Mouse (Mus musculus) monocyte, adult 5-6 weeks (primary cell): ENCODE measurements around the gene Frs2. TPM values are rescaled to one million over a fixed set of nuclear protein-coding genes. Genes with fewer than 3 reads are reported as not detected.
A peak's percentile ranks its signal among the peaks of the same experiment; 100 is the strongest.

Experiments used
- ATAC-seq: fragments of 153-309, 156-312 bp; replicated peaks from 2 replicates; pipeline ENCODE4 v1.8.0; 2017; ENCODE audit warnings: mild to moderate bottlenecking; ENCODE audit not compliant: low TSS enrichment, insufficient number of reproducible peaks, severe bottlenecking, poor library complexity, low FRiP score
- total RNA-seq: library from RNA; stranded (forward); fragments of 200-1000, 200-491, 200-594 nt; gene quantifications from 3 replicates; pipeline ENCODE4 v1.2.3, GENCODE M21; 2017

Frs2 gene
- 9.1 to 21.4 TPM (median 12.1 TPM) in 3 replicates for total RNA-seq

- peak; percentile 95 for ATAC-seq
These were observed at the start of gene Frs2 for GRCm38 (mm10) chr10:117148361-117149003. Frs2 (minus strand) TSS chr10:117148534.

- ATAC-seq: no peak
These were observed 48.4 kb upstream of the Frs2 start for GRCm38 (mm10) chr10:117196696-117197095.

DNA sequence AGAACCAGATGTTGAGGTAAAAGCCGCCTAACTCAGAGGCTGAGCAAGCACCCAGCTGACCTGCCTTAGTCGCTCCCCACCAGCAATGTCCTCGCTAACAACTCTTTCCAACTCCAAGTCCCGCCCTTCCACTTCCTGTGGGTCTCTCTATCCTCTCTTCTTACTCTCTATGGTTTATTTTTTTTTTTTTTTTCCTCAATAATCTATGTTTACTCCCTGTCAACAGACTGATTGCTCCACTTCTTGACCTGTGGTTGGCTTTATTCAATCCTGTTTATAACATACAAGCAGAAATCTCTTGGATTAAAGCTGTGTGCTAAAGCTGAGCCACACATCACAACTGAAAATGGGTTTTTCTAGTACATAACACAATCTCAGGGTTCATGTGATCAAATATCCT lies 47.4 kb upstream of the Frs2 start:
- ATAC-seq: no peak

- ATAC-seq: no peak
These were observed 46.7 kb upstream of the Frs2 start for GRCm38 (mm10) chr10:117195005-117195404.

- no peak for ATAC-seq
These were observed 45.0 kb upstream of the Frs2 start for GRCm38 (mm10) chr10:117193364-117193763.

DNA sequence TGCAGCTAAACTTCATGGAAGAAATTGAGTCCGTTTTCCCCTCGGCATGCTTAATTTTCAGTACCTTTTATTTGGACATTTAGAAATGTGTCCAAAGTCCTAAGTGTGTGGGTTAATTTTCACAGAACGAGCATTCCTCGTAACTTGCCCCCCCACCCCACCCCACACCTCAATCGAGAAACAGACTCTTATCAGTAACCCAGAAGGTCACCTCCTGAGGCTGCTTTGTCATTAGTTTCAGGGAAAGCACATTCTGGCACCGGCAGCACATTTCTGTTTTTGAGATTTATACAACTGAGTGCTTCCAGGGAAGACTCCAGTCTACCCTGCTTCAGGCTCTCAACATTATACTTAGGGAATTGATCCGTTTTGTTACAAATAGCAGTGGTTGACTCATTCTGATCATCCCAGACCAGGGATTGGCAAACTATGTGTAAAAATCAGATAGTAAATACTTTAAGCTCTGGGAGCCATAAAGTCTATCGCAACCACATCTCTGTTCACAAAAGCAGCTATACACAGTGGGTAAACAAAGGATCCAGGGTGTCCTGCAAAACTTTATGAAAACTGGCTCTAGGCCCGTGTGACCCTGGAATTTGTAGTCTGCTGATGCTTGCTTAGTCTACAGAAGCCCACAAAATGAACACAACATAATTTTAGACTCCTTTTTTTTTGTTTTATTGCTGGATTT lies 37.2 kb upstream of the Frs2 start:
- ATAC-seq: no peak

DNA sequence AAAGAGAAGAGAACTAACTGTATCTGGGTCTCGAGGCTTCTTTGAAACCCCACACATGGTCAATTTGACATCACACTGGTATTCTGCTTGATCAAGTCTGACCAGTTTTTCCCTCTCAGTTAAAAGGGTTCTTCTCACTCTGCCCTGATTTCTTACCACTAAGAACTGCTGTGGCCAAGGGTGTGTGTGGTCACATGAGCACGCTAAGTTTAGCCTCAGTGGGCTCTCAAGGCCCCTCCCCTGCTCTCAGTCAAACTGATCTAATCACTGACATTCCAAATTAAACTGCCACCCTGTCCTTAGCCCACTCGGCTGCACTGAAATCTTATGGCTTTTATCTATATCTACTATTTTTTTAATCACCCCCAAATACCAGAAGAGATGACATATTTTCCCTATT lies 32.8 kb upstream of the Frs2 start:
- ATAC-seq: no peak

DNA sequence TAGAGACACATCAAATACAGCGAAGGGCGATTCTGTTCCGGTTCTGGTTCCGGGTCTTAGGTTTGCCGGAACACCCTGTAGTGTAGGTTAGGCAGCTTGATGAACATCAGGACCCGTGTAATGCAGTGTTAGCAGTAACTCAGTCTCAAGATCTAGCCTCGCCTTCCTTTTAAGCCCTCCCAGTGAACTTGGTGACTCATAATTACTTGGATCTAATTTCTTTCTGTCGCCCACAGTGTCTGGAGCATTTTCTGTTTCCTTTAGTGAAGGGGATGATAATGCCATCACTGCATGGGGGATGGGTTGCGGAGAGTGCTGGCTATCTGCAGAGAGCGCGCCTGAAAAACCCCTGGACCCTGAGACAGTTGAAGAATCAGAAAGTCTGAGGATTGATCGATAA lies 26.3 kb upstream of the Frs2 start:
- no peak for ATAC-seq

DNA sequence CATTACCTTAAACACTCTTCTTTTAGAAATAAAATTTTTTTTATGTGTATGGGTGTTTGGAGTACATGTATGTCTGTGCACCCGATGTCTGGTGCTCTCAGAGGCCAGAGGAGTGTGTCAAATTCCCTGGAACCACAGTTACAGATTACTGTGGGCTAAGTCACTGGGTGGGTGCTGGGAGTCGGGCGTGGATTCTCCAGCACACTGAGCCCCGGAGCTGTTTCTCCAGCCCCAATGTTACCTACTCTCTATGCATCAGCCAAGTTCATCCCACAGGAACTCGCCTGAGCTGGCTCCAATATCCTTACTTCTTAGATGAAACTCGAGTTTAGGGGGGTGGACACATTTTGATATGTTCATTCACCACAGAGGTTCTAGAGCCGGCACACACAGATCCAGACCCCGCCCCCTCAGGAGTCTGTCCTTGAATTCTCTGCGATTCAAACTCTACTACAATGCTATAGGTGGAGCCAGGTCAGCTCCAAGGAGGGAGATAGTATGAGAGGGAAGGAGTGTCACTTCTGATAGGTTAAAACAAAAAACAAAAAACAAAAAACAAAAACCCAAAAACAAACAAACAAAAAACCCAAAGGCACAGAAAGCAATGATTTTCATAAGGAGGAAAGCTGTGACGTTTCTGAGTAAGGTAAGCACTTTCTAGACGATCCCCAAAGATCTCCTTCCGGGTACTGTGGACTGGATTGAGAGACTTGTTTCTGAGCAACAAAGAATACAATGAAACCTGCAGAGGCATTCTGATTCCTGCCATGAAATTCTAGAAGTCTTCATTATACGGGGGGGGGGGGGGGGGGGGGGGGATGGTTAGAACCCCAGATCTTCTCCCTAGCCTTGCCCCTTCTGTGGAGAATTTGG lies 25.5 kb upstream of the Frs2 start:
- ATAC-seq: no peak

DNA sequence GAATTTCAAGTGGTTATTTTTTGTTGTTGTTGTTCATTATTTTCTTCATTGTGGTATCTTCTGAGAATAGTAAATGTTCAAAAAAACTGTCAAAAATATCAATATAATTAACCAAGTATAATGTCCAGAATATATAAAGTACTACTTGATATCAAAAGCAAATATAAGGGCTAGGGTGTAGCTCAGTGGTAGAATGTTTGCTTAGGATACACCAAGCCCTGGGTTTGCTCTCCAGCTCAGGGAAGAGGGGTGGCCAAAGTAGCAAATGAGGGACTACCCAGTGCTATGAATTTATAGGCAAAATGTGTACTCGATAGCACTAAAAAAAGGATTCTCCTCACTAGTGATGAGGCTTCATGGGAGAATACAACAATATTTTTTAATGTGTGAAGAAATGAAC lies 24.8 kb upstream of the Frs2 start:
- no peak for ATAC-seq

DNA sequence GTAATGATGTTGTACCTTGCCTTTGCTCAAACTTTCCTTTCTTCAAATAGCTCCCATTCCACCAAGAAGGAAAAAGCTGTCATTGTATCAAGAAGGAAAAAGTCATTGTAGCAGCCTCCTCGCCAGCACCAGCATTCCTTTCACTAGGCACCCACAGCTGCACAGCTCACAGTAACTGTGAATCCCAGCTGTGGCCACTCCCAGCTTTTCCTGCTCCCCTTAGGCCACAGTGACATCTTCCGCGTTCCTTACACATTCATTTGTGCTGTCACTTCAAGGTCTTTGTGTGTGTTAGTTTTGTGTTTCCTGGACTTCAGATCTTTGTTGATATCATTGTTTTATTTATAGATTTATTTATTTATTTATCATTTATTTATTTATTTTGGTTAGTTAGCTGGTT lies 23.7 kb upstream of the Frs2 start:
- ATAC-seq: no peak

- ATAC-seq: no peak
These were observed 18.6 kb upstream of the Frs2 start for GRCm38 (mm10) chr10:117166785-117167425.

DNA sequence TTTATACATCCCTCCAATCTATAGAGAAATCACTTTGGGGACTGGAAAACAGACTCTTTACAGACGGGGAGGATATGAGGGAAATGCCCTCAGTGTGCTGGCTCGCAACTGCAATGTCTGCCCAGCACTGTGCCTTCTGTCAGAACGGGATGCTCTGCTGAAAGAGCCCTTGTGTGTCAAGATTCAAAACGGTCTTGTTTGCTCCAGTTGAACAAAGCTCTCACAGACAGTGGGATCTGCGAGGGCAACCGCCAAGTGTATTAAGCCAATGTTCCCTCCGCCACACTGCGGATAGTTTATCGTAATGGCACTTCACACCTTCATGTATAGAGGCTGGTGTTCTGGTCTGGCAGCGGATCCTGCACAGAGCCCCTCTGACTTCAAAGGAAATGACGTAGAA lies 14.3 kb upstream of the Frs2 start:
- ATAC-seq: no peak

GRCm38 (mm10) chr10:117160099-117160498 lies 11.8 kb upstream of the Frs2 start:
- no peak for ATAC-seq

DNA sequence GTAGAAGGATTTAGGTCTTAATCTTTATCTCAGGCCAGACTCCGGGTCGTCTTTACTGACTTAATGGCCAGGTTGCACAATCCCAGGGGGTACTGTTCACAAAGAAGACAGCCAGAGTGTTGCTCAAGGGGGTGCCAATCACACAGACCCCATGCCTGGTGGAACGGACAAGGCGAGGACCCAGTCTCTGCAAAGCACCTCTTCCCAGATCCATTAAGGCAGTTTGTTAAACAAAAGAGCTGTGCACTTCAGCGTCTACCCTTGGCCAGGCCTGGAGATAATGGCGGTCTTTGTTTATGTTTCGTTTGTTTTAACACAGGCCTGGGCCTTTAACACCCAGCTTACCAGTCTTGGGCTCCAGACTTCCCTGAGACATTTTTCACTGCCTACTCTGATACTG lies 3.9 kb upstream of the Frs2 start:
- ATAC-seq: no peak

GRCm38 (mm10) chr10:117151676-117152075 lies 3.3 kb upstream of the Frs2 start:
- no peak for ATAC-seq

- no peak for ATAC-seq
These were observed 2.9 kb upstream of the Frs2 start for GRCm38 (mm10) chr10:117151241-117151640.

DNA sequence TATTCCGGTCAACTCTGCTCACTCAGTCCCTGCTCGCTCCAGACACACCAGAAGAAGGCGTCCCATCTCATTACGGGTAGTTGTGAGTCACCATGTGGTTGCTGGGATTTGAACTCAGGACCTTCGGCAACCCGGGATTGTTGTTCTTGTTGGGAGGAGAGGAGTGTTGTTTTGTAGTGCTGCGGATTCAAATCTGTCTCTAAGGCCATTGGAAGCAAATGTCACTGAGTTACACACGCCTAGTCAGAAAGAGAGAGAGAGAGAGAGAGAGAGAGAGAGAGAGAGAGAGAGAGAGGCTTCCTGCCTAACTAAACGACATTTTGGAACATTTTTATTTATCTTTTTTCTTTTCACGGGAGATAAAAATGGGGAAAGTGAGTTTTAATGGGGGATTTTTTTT lies 2.4 kb upstream of the Frs2 start:
- no peak for ATAC-seq

DNA sequence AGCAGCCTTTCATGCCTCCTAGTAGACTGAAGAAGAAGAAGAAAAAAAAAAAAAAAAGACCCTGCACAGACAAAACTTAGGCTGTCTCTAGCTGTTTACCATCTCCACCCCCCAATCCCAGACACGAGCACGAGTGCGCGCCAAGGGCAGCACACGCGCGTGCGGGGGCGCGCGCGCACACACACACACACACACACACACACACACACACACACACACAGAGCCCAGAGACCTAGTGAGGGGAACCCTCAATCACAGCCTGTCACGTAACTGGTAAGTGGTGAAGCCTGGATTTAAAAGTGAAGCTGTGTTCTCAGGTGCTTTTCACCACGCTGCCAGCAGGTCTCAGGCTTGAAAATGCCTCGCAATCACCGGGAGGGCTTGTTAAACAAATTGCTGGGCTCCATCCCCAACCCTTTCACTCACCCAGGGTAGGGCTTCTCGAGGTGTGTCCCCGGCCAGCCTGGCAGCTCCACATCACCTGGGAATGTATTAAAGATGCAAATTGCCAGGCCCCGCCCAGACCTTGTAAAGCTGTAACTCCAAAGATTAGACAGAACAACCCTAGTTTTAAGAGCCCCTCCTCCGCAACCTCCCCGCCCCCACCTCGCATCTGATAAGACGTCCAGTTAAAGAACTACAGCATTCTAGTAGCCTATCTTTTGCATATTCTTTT lies 1.7 kb upstream of the Frs2 start:
- no peak for ATAC-seq
